Mouse (Mus musculus): ENCODE data around the gene Abcf2. TPM values are rescaled to one million over a fixed set of nuclear protein-coding genes. Genes with fewer than 3 reads are reported as not detected.
A peak's percentile ranks its signal among the peaks of the same experiment; 100 is the strongest.

Abcf2 gene
- polyA plus RNA-seq, 1 experiment from 2014 or later = 74.4 TPM

GRCm38 (mm10) chr5:24589511-24590500 lies 12.5 kb upstream of the Abcf2 start:
- no peak overlapping the region for H3K4me2 ChIP-seq (ENCODE audit: low read length)
- ATAC-seq (replicated peaks; ENCODE audit: low FRiP score, low read depth) (no peak), DNase-seq (ENCODE audit: low spot score) (no peak)
- no peak overlapping the region for H3K4me3 ChIP-seq (replicated peaks; ENCODE audit: low read depth, low read length)
- H3K9ac ChIP-seq (ENCODE audit: low read depth, low read length) = no peak overlapping the region
- peaks cover 15% of the 10 kb centered on the region for H3K4me1 ChIP-seq (replicated peaks; ENCODE audit: insufficient read depth, low read length)
- 91% methylated on average over 20 of the region's 20 CpGs for WGBS
- no peaks in the 10 kb centered on the region for H3K9me3 ChIP-seq (replicated peaks; ENCODE audit: low read length)
- no peaks in the 10 kb centered on the region for H3K27me3 ChIP-seq (ENCODE audit: insufficient read depth, low read length)
- peaks cover 26% of the 10 kb centered on the region for H3K36me3 ChIP-seq (ENCODE audit: insufficient read depth, low read length)
- TF ChIP-seq CTCF (IDR thresholded peaks at IDR 0.05; ENCODE audit: low read depth) = no peak
- H3K27ac ChIP-seq = no peak overlapping the region

- H3K4me2 ChIP-seq (ENCODE audit: low read length) = peak overlapping the region; percentile 81
- peak overlapping the region; percentile 58 for H3K4me3 ChIP-seq (replicated peaks; ENCODE audit: low read depth, low read length)
- H3K9ac ChIP-seq (ENCODE audit: low read depth, low read length) = peak overlapping the region; percentile 70
- ATAC-seq (replicated peaks; ENCODE audit: low FRiP score, low read depth) = no peak
- no peak for TF ChIP-seq CTCF (IDR thresholded peaks at IDR 0.05; ENCODE audit: low read depth)
- WGBS = 22% methylated on average over 4 of the region's 4 CpGs
- H3K27me3 ChIP-seq (ENCODE audit: insufficient read depth, low read length) = no peaks in the 10 kb centered on the region
- H3K27ac ChIP-seq = peak overlapping the region; percentile 38
- H3K36me3 ChIP-seq (ENCODE audit: insufficient read depth, low read length) = peaks cover 9% of the 10 kb centered on the region; the same call in 1 of the 2 replicates
- peaks cover 15% of the 10 kb centered on the region for H3K4me1 ChIP-seq (replicated peaks; ENCODE audit: insufficient read depth, low read length)
- no peak for DNase-seq (ENCODE audit: low spot score)
- no peaks in the 10 kb centered on the region for H3K9me3 ChIP-seq (replicated peaks; ENCODE audit: low read length)
These were observed 9.9 kb upstream of the Abcf2 start for GRCm38 (mm10) chr5:24587200-24587577.

- TF ChIP-seq CTCF (IDR thresholded peaks at IDR 0.05; ENCODE audit: low read depth) = no peak
These were observed 9.4 kb upstream of the Abcf2 start, which contains the start of gene Chpf2 for GRCm38 (mm10) chr5:24586547-24587199. Gene Chpf2, plus strand, starts transcription at chr5:24586741.

GRCm38 (mm10) chr5:24586106-24586505 lies 8.8 kb upstream of the Abcf2 start:
- TF ChIP-seq CTCF (IDR thresholded peaks at IDR 0.05; ENCODE audit: low read depth) = no peak
- DNase-seq (ENCODE audit: low spot score) (no peak), ATAC-seq (replicated peaks; ENCODE audit: low FRiP score, low read depth) (no peak)
- no peaks in the 10 kb centered on the region for H3K27me3 ChIP-seq (ENCODE audit: insufficient read depth, low read length)
- no peaks in the 10 kb centered on the region for H3K9me3 ChIP-seq (replicated peaks; ENCODE audit: low read length)
- peaks cover 15% of the 10 kb centered on the region for H3K4me1 ChIP-seq (replicated peaks; ENCODE audit: insufficient read depth, low read length)
- WGBS = 9% methylated on average over 8 of the region's 8 CpGs
- H3K4me2 ChIP-seq (ENCODE audit: low read length) = peak overlapping the region; percentile 81
- peak overlapping the region; percentile 70 for H3K9ac ChIP-seq (ENCODE audit: low read depth, low read length)
- peak overlapping the region; percentile 58 for H3K4me3 ChIP-seq (replicated peaks; ENCODE audit: low read depth, low read length)
- H3K36me3 ChIP-seq (ENCODE audit: insufficient read depth, low read length) = peaks cover 9% of the 10 kb centered on the region; the same call in 1 of the 2 replicates
- no peak overlapping the region for H3K27ac ChIP-seq

More at GRCm38 (mm10) chr5:24586547-24587199, 9.4 kb upstream of the Abcf2 start, which contains the start of gene Chpf2:
- H3K4me2 ChIP-seq (ENCODE audit: low read length) = peak within 1 kb of the TSS; percentile 81
- peak within 1 kb of the TSS; percentile 38 for H3K27ac ChIP-seq
- no peaks in the 10 kb centered on the region for H3K27me3 ChIP-seq (ENCODE audit: insufficient read depth, low read length)
- peaks cover 9% of the 10 kb centered on the region; the same call in 1 of the 2 replicates for H3K36me3 ChIP-seq (ENCODE audit: insufficient read depth, low read length)
- H3K9ac ChIP-seq (ENCODE audit: low read depth, low read length) = peak within 1 kb of the TSS; percentile 70
- no peaks in the 10 kb centered on the region for H3K9me3 ChIP-seq (replicated peaks; ENCODE audit: low read length)
- H3K4me3 ChIP-seq (replicated peaks; ENCODE audit: low read depth, low read length) = peak within 1 kb of the TSS; percentile 58
- 0% methylated on average over 43 of the region's 43 CpGs for WGBS
- H3K4me1 ChIP-seq (replicated peaks; ENCODE audit: insufficient read depth, low read length) = peaks cover 15% of the 10 kb centered on the region
- ATAC-seq (replicated peaks; ENCODE audit: low FRiP score, low read depth) (peak; percentile 82), DNase-seq (ENCODE audit: low spot score) (peak; percentile 95)

GRCm38 (mm10) chr5:24578109-24578963 lies 1.1 kb upstream of the Abcf2 start:
- no peak for ATAC-seq (replicated peaks; ENCODE audit: low FRiP score, low read depth)
- WGBS = 61% methylated on average over 6 of the region's 6 CpGs
- peak overlapping the region; percentile 80 for H3K27ac ChIP-seq
- H3K9me3 ChIP-seq (replicated peaks; ENCODE audit: low read length) = no peaks in the 10 kb centered on the region
- H3K4me3 ChIP-seq (replicated peaks; ENCODE audit: low read depth, low read length) = peak overlapping the region; percentile 42
- DNase-seq (ENCODE audit: low spot score) = no peak
- TF ChIP-seq CTCF (IDR thresholded peaks at IDR 0.05; ENCODE audit: low read depth) = peak; percentile 34; the same call in 1 of the 2 replicates
- no peaks in the 10 kb centered on the region for H3K27me3 ChIP-seq (ENCODE audit: insufficient read depth, low read length)
- H3K4me2 ChIP-seq (ENCODE audit: low read length) = peak overlapping the region; percentile 58
- H3K9ac ChIP-seq (ENCODE audit: low read depth, low read length) = peak overlapping the region; percentile 14; the same call in 1 of the 2 replicates
- H3K36me3 ChIP-seq (ENCODE audit: insufficient read depth, low read length) = peaks cover 9% of the 10 kb centered on the region
- H3K4me1 ChIP-seq (replicated peaks; ENCODE audit: insufficient read depth, low read length) = peaks cover 7% of the 10 kb centered on the region; the same call in 1 of the 2 replicates

Measured in kidney, postnatal 0 days (tissue).